In the genomic region with DNA sequence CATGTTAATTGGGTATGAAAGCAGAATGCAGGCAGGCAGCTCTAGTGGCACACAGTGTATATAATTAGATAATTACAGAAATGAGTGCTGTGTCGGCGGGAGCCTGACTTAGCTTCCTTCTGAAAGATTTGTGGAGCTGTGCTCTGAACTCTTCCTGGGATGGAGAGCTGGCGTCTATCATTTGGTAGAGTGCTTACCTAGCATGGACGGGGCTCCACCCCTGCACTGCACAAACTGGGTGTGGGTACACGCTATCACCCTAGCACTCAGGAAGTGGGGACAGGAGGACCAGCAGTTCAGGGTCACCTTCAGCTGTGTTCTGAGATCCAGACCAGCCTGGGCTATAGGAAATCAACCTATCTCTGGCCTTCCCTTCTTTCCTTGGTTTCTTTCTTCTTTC, we compare ENCODE assay signal across 9 mouse cellular contexts. TPM values are rescaled to one million over a fixed set of nuclear protein-coding genes. Genes with fewer than 3 reads are reported as not detected.
A peak's percentile ranks its signal among the peaks of the same experiment; 100 is the strongest.
DNase-seq lines count a peak whose midpoint lies in the region; ATAC-seq lines count a peak whose summit lies in the region.
"Had no signal": no experiment of that assay in that cellular context is flagged by ENCODE, and none has a peak within 500 bp of the region (broad histone marks: within the 10 kb centered on the region; RNA-seq: fewer than 3 reads in every experiment).

No protein-coding gene starts in this region.

- no peak for DNase-seq in kidney, postnatal 36 days
- DNase-seq in embryonic facial prominence, embryonic 14.5 days (ENCODE audit: low spot score): no peak
- DNase-seq in right cerebral cortex, postnatal 14 days: no peak
- DNase-seq in adrenal gland, postnatal 4 days (ENCODE audit: low spot score in 2 of 2): no peak
- no peak for DNase-seq in Muller cell, postnatal 12 days (ENCODE audit: inconsistent ontology term)
- DNase-seq: lung, postnatal 10 days had no signal

- H3K4me2 ChIP-seq in kidney, embryonic 16.5 days (replicated peaks; ENCODE audit: low read depth, low read length): 0 out of 2 replicates have a peak overlapping the region, but pooled peaks have one; percentile 66
- H3K4me2 ChIP-seq in embryonic facial prominence, embryonic 14.5 days (ENCODE audit: low read depth, low read length): peak overlapping the region; percentile 77
- H3K4me2 ChIP-seq in hindbrain, embryonic 15.5 days: peak overlapping the region; percentile 68
- peak overlapping the region; percentile 61 for H3K4me2 ChIP-seq in midbrain, embryonic 13.5 days (replicated peaks)

- no peak overlapping the region for H3K27ac ChIP-seq in kidney, embryonic 16.5 days (ENCODE audit: low read length)
- no peak overlapping the region for H3K27ac ChIP-seq in embryonic facial prominence, embryonic 14.5 days (replicated peaks; ENCODE audit: low read depth, low read length)
- no peak overlapping the region for H3K27ac ChIP-seq in hindbrain, embryonic 15.5 days (replicated peaks)
- no peak overlapping the region for H3K27ac ChIP-seq in midbrain, embryonic 13.5 days

- H3K4me3 ChIP-seq in kidney, embryonic 16.5 days (ENCODE audit: low read length): no peak overlapping the region
- peak overlapping the region; percentile 69; the same call in 1 of the 2 replicates for H3K4me3 ChIP-seq in embryonic facial prominence, embryonic 14.5 days (ENCODE audit: low read depth, low read length)
- no peak overlapping the region for H3K4me3 ChIP-seq in hindbrain, embryonic 15.5 days
- H3K4me3 ChIP-seq in midbrain, embryonic 13.5 days (replicated peaks): peak overlapping the region; percentile 56

- H3K9ac ChIP-seq in kidney, embryonic 16.5 days (replicated peaks; ENCODE audit: low read length): no peak overlapping the region
- H3K9ac ChIP-seq in embryonic facial prominence, embryonic 14.5 days (ENCODE audit: low read depth, low read length): no peak overlapping the region
- no peak overlapping the region; the same call in 1 of the 2 replicates for H3K9ac ChIP-seq in hindbrain, embryonic 15.5 days
- H3K9ac ChIP-seq in midbrain, embryonic 13.5 days (replicated peaks): no peak overlapping the region

- no peak for ATAC-seq in kidney, embryonic 16.5 days (ENCODE audit: low FRiP score, low TSS enrichment)
- ATAC-seq in embryonic facial prominence, embryonic 14.5 days (ENCODE audit: low read depth): no peak
- ATAC-seq in hindbrain, embryonic 15.5 days (ENCODE audit: low FRiP score, low read depth): no peak
- ATAC-seq in midbrain, embryonic 13.5 days: no peak

- peaks cover 12% of the 10 kb centered on the region; the same call in 1 of the 2 replicates for H3K36me3 ChIP-seq in kidney, embryonic 16.5 days (ENCODE audit: insufficient read depth, low read length)
- peaks cover 16% of the 10 kb centered on the region for H3K36me3 ChIP-seq in embryonic facial prominence, embryonic 14.5 days (ENCODE audit: control insufficient read depth, insufficient read depth, low read length)
- H3K36me3 ChIP-seq in hindbrain, embryonic 15.5 days: no peaks in the 10 kb centered on the region
- H3K36me3 ChIP-seq in midbrain, embryonic 13.5 days: peaks cover 16% of the 10 kb centered on the region

- H3K27me3 ChIP-seq in kidney, embryonic 16.5 days (ENCODE audit: insufficient read depth, low read length): no peaks in the 10 kb centered on the region
- no peaks in the 10 kb centered on the region for H3K27me3 ChIP-seq in embryonic facial prominence, embryonic 14.5 days (replicated peaks; ENCODE audit: control insufficient read depth, insufficient read depth, low read length)
- no peaks in the 10 kb centered on the region for H3K27me3 ChIP-seq in hindbrain, embryonic 15.5 days
- H3K27me3 ChIP-seq in midbrain, embryonic 13.5 days: peaks cover under 1% of the 10 kb centered on the region; the same call in 1 of the 2 replicates

- WGBS in kidney, embryonic 16.5 days: 82% methylated on average over 5 of the region's 5 CpGs
- 74% methylated on average over 5 of the region's 5 CpGs for WGBS in embryonic facial prominence, embryonic 14.5 days
- 87% methylated on average over 5 of the region's 5 CpGs for WGBS in hindbrain, embryonic 15.5 days
- WGBS in midbrain, embryonic 13.5 days: 93% methylated on average over 5 of the region's 5 CpGs

- H3K4me1 ChIP-seq in kidney, embryonic 16.5 days (ENCODE audit: insufficient read depth, low read length): peaks cover 14% of the 10 kb centered on the region; the same call in 1 of the 2 replicates
- peaks cover 12% of the 10 kb centered on the region; the same call in 1 of the 2 replicates for H3K4me1 ChIP-seq in embryonic facial prominence, embryonic 14.5 days (ENCODE audit: control insufficient read depth, insufficient read depth, low read length)
- H3K4me1 ChIP-seq in hindbrain, embryonic 15.5 days (replicated peaks): peaks cover 20% of the 10 kb centered on the region
- peaks cover 21% of the 10 kb centered on the region for H3K4me1 ChIP-seq in midbrain, embryonic 13.5 days (replicated peaks)

- H3K9me3 ChIP-seq in kidney, embryonic 16.5 days (ENCODE audit: low read length): no peaks in the 10 kb centered on the region
- no peaks in the 10 kb centered on the region for H3K9me3 ChIP-seq in embryonic facial prominence, embryonic 14.5 days (ENCODE audit: control insufficient read depth, low read length)
- H3K9me3 ChIP-seq in hindbrain, embryonic 15.5 days: no peaks in the 10 kb centered on the region
- no peaks in the 10 kb centered on the region for H3K9me3 ChIP-seq in midbrain, embryonic 13.5 days

RNA-seq across cellular contexts. Expression of gene Tmem161a, which starts 1.2 kb away (rescaled TPM):
- polyA plus RNA-seq in kidney, embryonic 16.5 days (2015; fragmentation: Nextera tagmentation; extraction: Ambion mirVana): 81.7 and 87.8 TPM in 2 replicates
- polyA plus RNA-seq in embryonic facial prominence, embryonic 14.5 days (2014; fragmentation: Nextera tagmentation; extraction: Ambion mirVana): 46.4 and 55.2 TPM in 2 replicates
- polyA plus RNA-seq in hindbrain, embryonic 15.5 days (2015; fragmentation: Nextera tagmentation; extraction: Ambion mirVana): 47.3 and 53.1 TPM in 2 replicates
- polyA plus RNA-seq in midbrain, embryonic 13.5 days (2015; fragmentation: Nextera tagmentation; extraction: Ambion mirVana): 44.6 and 49.5 TPM in 2 replicates
- 10 to 100 TPM; 63.4 to 66.8 TPM for total RNA-seq in adrenal gland, postnatal 4 days (2021)

RNA-seq across cellular contexts. Expression of gene Mef2b, which starts 33.8 kb away (rescaled TPM):
- 0.24 and 0.49 TPM in 2 replicates for polyA plus RNA-seq in kidney, embryonic 16.5 days (2015; fragmentation: Nextera tagmentation; extraction: Ambion mirVana)
- 4.9 and 5.1 TPM in 2 replicates for polyA plus RNA-seq in embryonic facial prominence, embryonic 14.5 days (2014; fragmentation: Nextera tagmentation; extraction: Ambion mirVana)
- 0.48 and 0.80 TPM in 2 replicates for polyA plus RNA-seq in hindbrain, embryonic 15.5 days (2015; fragmentation: Nextera tagmentation; extraction: Ambion mirVana)
- 0.26 and 0.59 TPM in 2 replicates for polyA plus RNA-seq in midbrain, embryonic 13.5 days (2015; fragmentation: Nextera tagmentation; extraction: Ambion mirVana)
- total RNA-seq in adrenal gland, postnatal 4 days (2021): 1 to 10 TPM; 1.5 to 1.6 TPM

RNA-seq across cellular contexts. Expression of gene Borcs8, which starts 34.0 kb away (rescaled TPM):
- 58.3 and 58.6 TPM in 2 replicates for polyA plus RNA-seq in kidney, embryonic 16.5 days (2015; fragmentation: Nextera tagmentation; extraction: Ambion mirVana)
- polyA plus RNA-seq in embryonic facial prominence, embryonic 14.5 days (2014; fragmentation: Nextera tagmentation; extraction: Ambion mirVana): 45.1 and 54.0 TPM in 2 replicates
- polyA plus RNA-seq in hindbrain, embryonic 15.5 days (2015; fragmentation: Nextera tagmentation; extraction: Ambion mirVana): 54.6 and 55.1 TPM in 2 replicates
- polyA plus RNA-seq in midbrain, embryonic 13.5 days (2015; fragmentation: Nextera tagmentation; extraction: Ambion mirVana): 53.0 and 56.5 TPM in 2 replicates
- total RNA-seq in adrenal gland, postnatal 4 days (2021): 10 to 100 TPM; 55.5 to 56.4 TPM

RNA-seq across cellular contexts. Expression of gene Rfxank, which starts 34.4 kb away (rescaled TPM):
- polyA plus RNA-seq in kidney, embryonic 16.5 days (2015; fragmentation: Nextera tagmentation; extraction: Ambion mirVana): 20.4 and 21.7 TPM in 2 replicates
- 13.0 and 17.1 TPM in 2 replicates for polyA plus RNA-seq in embryonic facial prominence, embryonic 14.5 days (2014; fragmentation: Nextera tagmentation; extraction: Ambion mirVana)
- 13.0 and 13.6 TPM in 2 replicates for polyA plus RNA-seq in hindbrain, embryonic 15.5 days (2015; fragmentation: Nextera tagmentation; extraction: Ambion mirVana)
- polyA plus RNA-seq in midbrain, embryonic 13.5 days (2015; fragmentation: Nextera tagmentation; extraction: Ambion mirVana): 12.5 and 13.4 TPM in 2 replicates
- 10 to 100 TPM; 15.9 to 18.9 TPM for total RNA-seq in adrenal gland, postnatal 4 days (2021)

RNA-seq across cellular contexts. Expression of gene Slc25a42, which starts 38.8 kb away (rescaled TPM):
- polyA plus RNA-seq in kidney, embryonic 16.5 days (2015; fragmentation: Nextera tagmentation; extraction: Ambion mirVana): 5.0 and 6.4 TPM in 2 replicates
- polyA plus RNA-seq in embryonic facial prominence, embryonic 14.5 days (2014; fragmentation: Nextera tagmentation; extraction: Ambion mirVana): 4.0 and 5.4 TPM in 2 replicates
- 8.2 and 10.2 TPM in 2 replicates for polyA plus RNA-seq in hindbrain, embryonic 15.5 days (2015; fragmentation: Nextera tagmentation; extraction: Ambion mirVana)
- polyA plus RNA-seq in midbrain, embryonic 13.5 days (2015; fragmentation: Nextera tagmentation; extraction: Ambion mirVana): 4.3 and 4.4 TPM in 2 replicates
- 10 to 100 TPM; 27.8 to 39.2 TPM for total RNA-seq in adrenal gland, postnatal 4 days (2021)

Comparison
In these comparisons a context has a peak if more than half of its experiments do, and no peak if none do; other contexts are left out.
1. H3K4me3 ChIP-seq: peak in embryonic facial prominence, embryonic 14.5 days (single experiment) and midbrain, embryonic 13.5 days (single experiment); none in kidney, embryonic 16.5 days (single experiment) and hindbrain, embryonic 15.5 days (single experiment).
2. Peak in every context shown above with its lines, with median percentiles within 50 percentile points of each other: H3K4me2 ChIP-seq.